Mouse (Mus musculus): ENCODE measurements around the gene Drap1. TPM values are rescaled to one million over a fixed set of nuclear protein-coding genes. Genes with fewer than 3 reads are reported as not detected.

Drap1 gene
- polyA plus RNA-seq (2015; fragmentation: Nextera tagmentation; extraction: Ambion mirVana), result 226 and 236 TPM in 2 replicates

DNA sequence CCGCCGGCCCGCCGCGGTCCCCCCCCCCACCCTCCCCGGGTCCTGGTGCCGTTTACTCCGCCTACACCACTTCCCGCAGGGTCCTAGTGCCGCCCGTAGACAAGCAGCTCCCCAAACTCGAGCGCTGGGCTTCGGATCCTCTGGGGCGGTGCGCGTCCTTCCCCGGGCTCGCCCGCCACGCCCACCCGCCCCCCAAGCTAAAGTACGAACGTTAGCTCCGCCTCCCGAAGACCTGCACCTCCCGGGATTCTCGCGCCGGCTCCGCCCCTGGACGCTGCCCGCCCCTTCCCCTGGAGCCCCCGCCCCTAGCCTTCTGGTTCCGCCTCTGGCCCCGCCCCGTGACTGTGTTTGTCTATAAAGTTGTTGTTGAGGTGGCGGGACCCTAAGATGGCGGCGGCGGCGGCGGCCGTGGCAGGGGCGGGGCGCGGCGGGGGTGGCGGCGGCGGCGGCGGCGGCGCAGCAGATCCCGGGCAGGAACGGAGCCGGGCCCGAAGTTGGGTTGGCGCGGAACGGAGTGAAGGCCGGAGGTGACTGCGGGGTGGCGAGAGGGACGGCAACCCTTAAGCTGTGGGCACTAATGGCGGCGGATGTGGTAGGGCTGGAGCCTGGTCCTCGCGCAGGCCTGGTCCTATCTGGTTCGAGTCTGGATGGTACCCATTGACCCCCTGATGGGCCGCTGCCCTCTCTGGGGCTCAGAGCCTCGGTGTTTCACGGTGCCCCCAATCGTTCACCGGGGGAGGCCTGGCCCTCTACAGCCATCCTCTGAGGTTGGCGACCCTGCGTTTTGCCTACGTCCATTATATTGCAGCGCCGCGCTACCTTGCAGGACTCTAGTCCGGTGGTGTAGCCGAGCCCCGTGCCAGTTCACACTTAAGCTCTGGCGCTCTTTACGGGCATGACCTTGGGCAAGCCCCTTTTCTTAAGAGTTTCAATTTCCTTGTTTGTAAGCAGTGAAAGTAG is at the start of gene Drap1, which contains the start of gene AI837181:
Drap1 (minus strand) TSS at position 198 of the 960 bp plus-strand sequence.
AI837181 (plus strand) TSS at position 363 of the 960 bp plus-strand sequence.
- under 1% methylated on average over 67 of the region's 87 CpGs for WGBS

DNA sequence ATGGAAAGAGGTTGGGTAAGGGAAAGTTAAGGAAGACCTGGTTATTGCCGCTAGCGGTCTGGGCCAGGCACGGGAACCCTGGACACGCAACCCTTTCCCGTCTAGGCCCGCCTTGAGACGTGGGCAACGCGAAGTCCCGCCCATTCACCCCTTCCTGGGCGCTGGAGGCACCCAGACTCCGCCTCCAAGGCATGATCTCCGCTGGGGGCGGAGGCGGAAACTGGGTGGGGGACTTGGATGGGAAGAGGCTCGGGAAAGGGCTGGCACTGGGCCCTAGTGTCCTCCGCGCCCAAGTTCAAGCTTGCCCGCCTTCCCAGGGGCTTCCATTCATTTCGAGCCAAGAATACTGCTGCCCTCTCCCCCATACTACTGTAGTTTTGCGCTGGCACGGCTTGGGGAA is 48.9 kb upstream of the Drap1 start, which contains the start of gene Efemp2:
Efemp2 (plus strand) TSS at position 235 of the 400 bp plus-strand sequence.
- WGBS, result 2% methylated on average over 22 of the region's 22 CpGs
- Histone ChIP-seq H3K27ac (ENCODE audit: low read length) (peak within 1 kb of the TSS; percentile 84), H3K4me2 (replicated peaks; ENCODE audit: low read depth, low read length) (peak within 1 kb of the TSS; percentile 66), H3K36me3 (ENCODE audit: insufficient read depth, low read length) (peaks cover 8% of the 10 kb centered on the region), H3K9me3 (ENCODE audit: low read length) (no peaks in the 10 kb centered on the region), H3K27me3 (ENCODE audit: insufficient read depth, low read length) (no peaks in the 10 kb centered on the region), H3K9ac (replicated peaks; ENCODE audit: low read length) (peak within 1 kb of the TSS; percentile 86), H3K4me3 (ENCODE audit: low read length) (peak within 1 kb of the TSS; percentile 64), H3K4me1 (ENCODE audit: insufficient read depth, low read length) (peaks cover 21% of the 10 kb centered on the region)
- ATAC-seq (ENCODE audit: low FRiP score, low TSS enrichment), result peak; percentile 77

More for the DNA sequence above, at the start of gene Drap1, which contains the start of gene AI837181:
- peak within 1 kb of the TSS; percentile 93 for H3K27ac ChIP-seq (ENCODE audit: low read length)
- peak within 1 kb of the TSS; percentile 88 for H3K4me2 ChIP-seq (replicated peaks; ENCODE audit: low read depth, low read length)
- H3K4me1 ChIP-seq (ENCODE audit: insufficient read depth, low read length), result peaks cover 29% of the 10 kb centered on the region
- no peaks in the 10 kb centered on the region for H3K9me3 ChIP-seq (ENCODE audit: low read length)
- H3K36me3 ChIP-seq (ENCODE audit: insufficient read depth, low read length), result peaks cover 36% of the 10 kb centered on the region
- peak within 1 kb of the TSS; percentile 62 for H3K4me3 ChIP-seq (ENCODE audit: low read length)
- peak; percentile 95 for ATAC-seq (ENCODE audit: low FRiP score, low TSS enrichment)
- no peaks in the 10 kb centered on the region for H3K27me3 ChIP-seq (ENCODE audit: insufficient read depth, low read length)
- peak within 1 kb of the TSS; percentile 87 for H3K9ac ChIP-seq (replicated peaks; ENCODE audit: low read length)

DNA sequence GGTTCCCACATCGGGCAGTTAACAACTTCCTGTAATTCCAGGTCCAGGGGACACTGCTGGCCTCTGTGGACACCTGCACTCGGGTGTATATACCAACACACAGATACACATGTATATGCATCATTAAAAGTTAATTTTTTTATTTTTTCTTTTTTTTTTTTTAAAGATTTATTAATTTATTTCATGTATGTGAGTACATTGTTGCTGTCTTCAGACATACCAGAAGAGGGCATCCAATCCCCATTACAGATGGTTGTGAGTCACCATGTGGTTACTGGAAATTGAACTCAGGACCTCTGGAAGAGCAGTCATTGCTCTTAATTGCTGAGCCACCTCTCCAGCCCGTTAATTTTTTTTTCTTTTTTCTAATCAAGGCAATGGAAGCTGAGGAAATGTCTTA is 48.1 kb upstream of the Drap1 start:
- WGBS, result 76% methylated on average over 3 of the region's 3 CpGs
- Histone ChIP-seq H3K27me3 (ENCODE audit: insufficient read depth, low read length) (no peaks in the 10 kb centered on the region), H3K36me3 (ENCODE audit: insufficient read depth, low read length) (peaks cover 4% of the 10 kb centered on the region; the same call in 1 of the 2 replicates), H3K9me3 (ENCODE audit: low read length) (no peaks in the 10 kb centered on the region), H3K27ac (ENCODE audit: low read length) (no peak overlapping the region), H3K4me3 (ENCODE audit: low read length) (no peak overlapping the region), H3K4me1 (ENCODE audit: insufficient read depth, low read length) (peaks cover 21% of the 10 kb centered on the region), H3K4me2 (replicated peaks; ENCODE audit: low read depth, low read length) (no peak overlapping the region), H3K9ac (replicated peaks; ENCODE audit: low read length) (no peak overlapping the region)
- no peak for ATAC-seq (ENCODE audit: low FRiP score, low TSS enrichment)

DNA sequence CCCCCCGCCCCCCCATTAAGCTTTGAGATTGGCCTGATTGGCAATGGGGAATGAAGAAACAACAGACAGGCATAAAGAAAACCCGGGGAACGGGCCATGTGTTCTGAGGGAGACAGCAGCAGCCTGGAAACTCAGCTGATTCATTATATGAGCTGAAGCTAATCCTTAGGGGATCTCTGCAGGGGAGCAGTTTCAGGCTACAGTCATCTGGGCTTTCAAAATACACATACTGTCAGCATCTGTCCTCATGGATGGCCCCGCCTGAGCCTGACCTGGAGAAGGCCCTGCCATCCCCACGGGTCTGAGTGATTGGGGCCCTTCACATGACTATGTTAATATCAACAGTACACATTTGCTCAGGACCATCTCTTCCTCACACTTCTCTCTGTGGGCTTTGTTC is 47.1 kb upstream of the Drap1 start:
- WGBS, result 60% methylated on average over 5 of the region's 5 CpGs
- H3K4me3 ChIP-seq (ENCODE audit: low read length), result no peak overlapping the region
- H3K36me3 ChIP-seq (ENCODE audit: insufficient read depth, low read length), result peaks cover 10% of the 10 kb centered on the region; the same call in 1 of the 2 replicates
- no peak overlapping the region for H3K4me2 ChIP-seq (replicated peaks; ENCODE audit: low read depth, low read length)
- H3K9me3 ChIP-seq (ENCODE audit: low read length), result no peaks in the 10 kb centered on the region
- peaks cover 21% of the 10 kb centered on the region for H3K4me1 ChIP-seq (ENCODE audit: insufficient read depth, low read length)
- no peaks in the 10 kb centered on the region for H3K27me3 ChIP-seq (ENCODE audit: insufficient read depth, low read length)
- H3K9ac ChIP-seq (replicated peaks; ENCODE audit: low read length), result no peak overlapping the region
- ATAC-seq (ENCODE audit: low FRiP score, low TSS enrichment), result no peak
- H3K27ac ChIP-seq (ENCODE audit: low read length), result no peak overlapping the region

DNA sequence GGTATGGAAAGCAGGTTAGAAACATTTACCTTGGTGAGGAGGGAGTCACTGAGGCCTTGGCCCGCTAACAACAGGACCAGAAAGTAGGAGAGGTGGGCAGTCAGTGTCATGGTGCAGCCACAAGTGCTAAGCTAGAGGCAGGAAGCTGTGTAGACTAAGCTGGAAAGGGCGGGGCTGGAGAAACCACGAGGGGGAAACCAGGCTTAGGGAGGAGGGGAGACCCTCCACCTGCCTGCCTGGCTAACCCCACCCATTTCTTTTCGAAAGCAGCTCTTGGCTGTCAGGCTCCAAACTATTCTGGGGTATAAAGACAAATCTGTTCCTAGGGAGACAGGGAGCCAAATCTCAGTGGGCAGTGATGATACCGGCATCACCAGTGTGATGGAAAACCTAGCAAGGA is 43.6 kb upstream of the Drap1 start, which contains the start of gene Ctsw:
Ctsw (minus strand) TSS at position 134 of the 400 bp plus-strand sequence.
- Histone ChIP-seq H3K9me3 (ENCODE audit: low read length) (no peaks in the 10 kb centered on the region), H3K9ac (replicated peaks; ENCODE audit: low read length) (no peak within 1 kb of the TSS), H3K36me3 (ENCODE audit: insufficient read depth, low read length) (peaks cover 40% of the 10 kb centered on the region), H3K4me1 (ENCODE audit: insufficient read depth, low read length) (peaks cover 11% of the 10 kb centered on the region; the same call in 1 of the 2 replicates), H3K27ac (ENCODE audit: low read length) (no peak within 1 kb of the TSS), H3K27me3 (ENCODE audit: insufficient read depth, low read length) (no peaks in the 10 kb centered on the region), H3K4me3 (ENCODE audit: low read length) (no peak within 1 kb of the TSS), H3K4me2 (replicated peaks; ENCODE audit: low read depth, low read length) (no peak within 1 kb of the TSS)
- ATAC-seq (ENCODE audit: low FRiP score, low TSS enrichment), result no peak
- 61% methylated on average over 5 of the region's 5 CpGs for WGBS

DNA sequence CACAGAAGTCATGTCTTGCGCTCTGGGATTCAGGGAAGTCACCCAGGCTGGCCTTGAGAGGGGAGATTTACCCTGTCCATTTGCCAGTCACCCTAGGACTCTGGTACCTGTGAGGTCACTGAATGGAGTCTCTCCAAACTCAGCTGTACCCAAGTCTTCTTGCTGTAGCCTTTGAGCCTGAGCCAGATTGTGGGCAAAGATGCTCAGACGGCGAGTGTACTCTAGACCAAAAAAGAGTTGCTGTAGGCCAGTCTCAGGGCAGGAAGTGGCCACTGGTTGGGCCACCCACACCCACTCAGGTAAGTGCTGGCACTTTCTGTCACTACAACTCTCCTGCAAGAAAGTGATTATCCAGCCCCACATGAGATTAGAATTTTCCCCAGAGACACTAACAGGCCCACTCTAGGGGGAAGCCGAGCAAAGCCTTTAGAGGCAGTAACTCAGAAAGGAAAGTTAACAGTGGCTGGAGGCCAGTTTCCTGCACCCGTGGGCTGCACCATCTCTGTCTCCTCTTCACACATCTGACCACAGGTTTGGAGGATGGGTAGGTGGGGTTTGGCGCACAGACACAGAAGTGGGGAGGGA is 42.2 kb upstream of the Drap1 start:
- Histone ChIP-seq H3K4me1 (ENCODE audit: insufficient read depth, low read length) (peaks cover 9% of the 10 kb centered on the region; the same call in 1 of the 2 replicates), H3K36me3 (ENCODE audit: insufficient read depth, low read length) (peaks cover 50% of the 10 kb centered on the region), H3K27ac (ENCODE audit: low read length) (no peak overlapping the region), H3K4me2 (replicated peaks; ENCODE audit: low read depth, low read length) (no peak overlapping the region), H3K9ac (replicated peaks; ENCODE audit: low read length) (0 out of 2 replicates have a peak overlapping the region, but pooled peaks have one; percentile 10), H3K4me3 (ENCODE audit: low read length) (no peak overlapping the region), H3K27me3 (ENCODE audit: insufficient read depth, low read length) (no peaks in the 10 kb centered on the region), H3K9me3 (ENCODE audit: low read length) (no peaks in the 10 kb centered on the region)
- ATAC-seq (ENCODE audit: low FRiP score, low TSS enrichment), result no peak
- 93% methylated on average over 6 of the region's 6 CpGs for WGBS

DNA sequence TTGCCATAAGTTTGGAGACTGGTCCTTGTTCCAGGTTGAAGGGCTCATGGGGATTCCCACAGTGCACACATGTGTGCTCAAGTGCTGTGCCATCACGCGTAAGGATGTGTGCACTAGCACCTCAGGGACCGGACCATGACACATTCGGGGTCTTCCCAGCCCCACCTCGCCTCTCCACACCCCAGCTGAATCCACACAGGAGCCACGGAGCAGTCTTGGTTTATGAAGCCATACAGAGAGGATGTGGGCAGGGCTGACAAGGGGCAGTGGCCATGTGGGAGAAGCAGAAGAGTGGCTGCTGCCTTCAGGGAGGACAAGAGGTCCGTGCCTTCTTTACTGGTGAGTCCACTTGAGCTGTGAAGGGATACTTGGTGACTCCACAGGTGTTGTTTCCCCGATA is 40.3 kb upstream of the Drap1 start:
- Histone ChIP-seq H3K9me3 (ENCODE audit: low read length) (no peaks in the 10 kb centered on the region), H3K27me3 (ENCODE audit: insufficient read depth, low read length) (no peaks in the 10 kb centered on the region), H3K4me3 (ENCODE audit: low read length) (no peak overlapping the region), H3K36me3 (ENCODE audit: insufficient read depth, low read length) (peaks cover 50% of the 10 kb centered on the region), H3K27ac (ENCODE audit: low read length) (no peak overlapping the region), H3K4me2 (replicated peaks; ENCODE audit: low read depth, low read length) (no peak overlapping the region), H3K9ac (replicated peaks; ENCODE audit: low read length) (no peak overlapping the region), H3K4me1 (ENCODE audit: insufficient read depth, low read length) (peaks cover 16% of the 10 kb centered on the region)
- no peak for ATAC-seq (ENCODE audit: low FRiP score, low TSS enrichment)
- 93% methylated on average over 8 of the region's 8 CpGs for WGBS

DNA sequence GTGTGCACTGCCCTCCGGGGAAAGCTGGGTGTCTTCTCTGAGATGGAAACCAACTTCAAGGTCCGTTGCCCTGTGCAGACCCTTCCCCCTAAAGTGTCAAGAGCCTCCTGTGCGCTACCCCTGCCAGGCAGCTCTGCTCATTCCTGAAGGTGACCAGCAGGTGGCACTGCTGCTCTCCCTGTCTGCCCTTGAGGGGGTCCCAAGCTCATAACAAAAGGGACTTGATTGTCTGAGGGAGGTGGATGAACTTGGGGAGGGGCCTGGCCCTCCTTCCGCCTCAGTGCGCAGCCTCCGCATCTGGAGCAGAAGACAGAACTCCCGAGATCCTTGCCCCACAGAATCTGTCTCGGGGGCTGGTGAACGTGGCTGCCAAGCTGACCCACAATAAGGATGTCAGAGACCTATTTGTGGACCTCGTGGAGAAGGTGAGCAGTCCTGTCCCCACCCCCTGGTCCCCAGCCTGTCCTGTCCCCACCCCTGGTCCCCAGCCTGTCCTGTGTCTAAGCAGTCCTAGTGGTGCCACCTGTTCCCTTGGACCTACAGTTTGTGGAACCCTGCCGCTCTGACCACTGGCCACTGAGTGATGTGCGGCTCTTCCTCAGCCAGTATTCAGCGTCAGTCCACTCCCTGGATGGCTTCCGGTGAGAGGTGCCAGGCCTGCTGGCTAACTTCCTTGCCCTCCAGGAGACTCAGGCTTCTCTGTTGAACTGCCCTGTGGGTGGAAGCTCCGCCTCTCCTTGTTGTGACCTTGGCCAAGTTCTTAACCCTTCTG is 39.2 kb upstream of the Drap1 start:
- peaks cover 19% of the 10 kb centered on the region for H3K4me1 ChIP-seq (ENCODE audit: insufficient read depth, low read length)
- H3K4me2 ChIP-seq (replicated peaks; ENCODE audit: low read depth, low read length), result peak overlapping the region; percentile 43
- no peaks in the 10 kb centered on the region for H3K27me3 ChIP-seq (ENCODE audit: insufficient read depth, low read length)
- ATAC-seq (ENCODE audit: low FRiP score, low TSS enrichment), result peak; percentile 55
- H3K27ac ChIP-seq (ENCODE audit: low read length), result peak overlapping the region; percentile 64
- peak overlapping the region; percentile 37 for H3K9ac ChIP-seq (replicated peaks; ENCODE audit: low read length)
- H3K9me3 ChIP-seq (ENCODE audit: low read length), result no peaks in the 10 kb centered on the region
- H3K4me3 ChIP-seq (ENCODE audit: low read length), result peak overlapping the region; percentile 25
- WGBS, result 36% methylated on average over 15 of the region's 15 CpGs
- peaks cover 50% of the 10 kb centered on the region for H3K36me3 ChIP-seq (ENCODE audit: insufficient read depth, low read length)

DNA sequence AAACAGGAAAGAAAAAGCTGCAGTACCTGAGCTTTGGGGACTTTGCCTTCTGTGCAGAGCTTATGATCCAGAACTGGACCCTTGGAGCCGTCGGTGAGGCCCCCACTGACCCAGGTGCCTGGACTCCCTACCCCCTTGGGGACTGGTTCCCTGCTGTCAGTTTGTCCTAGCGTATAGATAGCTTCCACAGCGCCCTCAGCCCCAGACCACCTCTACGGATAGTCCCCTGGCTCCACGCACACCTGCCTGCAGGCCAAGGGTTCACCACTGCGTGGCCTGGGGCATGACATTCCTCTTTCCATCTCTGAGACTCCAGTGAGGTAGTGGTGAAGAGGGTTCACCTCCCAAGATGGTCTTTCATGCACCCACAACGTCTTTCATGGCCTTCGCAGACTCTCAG is 38.4 kb upstream of the Drap1 start:
- peaks cover 50% of the 10 kb centered on the region for H3K36me3 ChIP-seq (ENCODE audit: insufficient read depth, low read length)
- H3K4me1 ChIP-seq (ENCODE audit: insufficient read depth, low read length), result peaks cover 19% of the 10 kb centered on the region
- no peaks in the 10 kb centered on the region for H3K9me3 ChIP-seq (ENCODE audit: low read length)
- no peak overlapping the region for H3K4me2 ChIP-seq (replicated peaks; ENCODE audit: low read depth, low read length)
- H3K9ac ChIP-seq (replicated peaks; ENCODE audit: low read length), result no peak overlapping the region
- H3K4me3 ChIP-seq (ENCODE audit: low read length), result no peak overlapping the region
- H3K27me3 ChIP-seq (ENCODE audit: insufficient read depth, low read length), result no peaks in the 10 kb centered on the region
- ATAC-seq (ENCODE audit: low FRiP score, low TSS enrichment), result no peak
- H3K27ac ChIP-seq (ENCODE audit: low read length), result no peak overlapping the region
- WGBS, result 91% methylated on average over 9 of the region's 9 CpGs
